Mouse (Mus musculus): ENCODE measurements at regions not wholly inside any gene's neighbourhood (a gene's known extent, or its start where the extent isn't known, plus 50 kb on each side); places are given as distances from the start of the nearest gene placed in this dataset.

DNA sequence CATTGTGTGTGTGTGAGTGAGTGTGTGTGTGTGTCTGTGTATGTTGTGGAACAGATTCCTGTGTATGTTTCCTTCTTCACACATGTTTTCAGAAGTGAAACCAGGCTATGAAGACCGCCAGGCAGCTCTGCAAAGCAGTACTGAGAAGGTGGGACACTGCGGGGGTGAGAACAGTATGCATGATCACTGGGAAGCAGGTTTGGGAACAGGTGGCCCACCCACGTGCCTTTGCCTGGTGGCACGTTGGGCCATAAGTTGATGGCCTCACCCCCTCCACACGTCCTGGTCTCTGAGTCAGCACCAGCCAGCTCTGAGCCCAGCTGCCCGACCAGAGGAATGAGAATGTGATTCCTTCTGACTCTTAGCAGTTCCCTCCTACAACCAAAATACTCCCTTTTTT, 89.2 kb upstream of the Rasgrp1 start:
- no peak for TF ChIP-seq MAX (IDR thresholded peaks at IDR 0.05)
- no peak for TF ChIP-seq CTCF (IDR thresholded peaks at IDR 0.05; ENCODE audit: control insufficient read depth, insufficient read depth, insufficient read length)
- no peak for TF ChIP-seq MYOG (IDR thresholded peaks at IDR 0.05; ENCODE audit: control insufficient read depth, extremely low read depth, insufficient read length)
- TF ChIP-seq CEBPB (IDR thresholded peaks at IDR 0.05; ENCODE audit: low read depth), result no peak
- TF ChIP-seq MYOD1 (IDR thresholded peaks at IDR 0.05; ENCODE audit: control insufficient read depth, insufficient read length, low read depth), result no peak
- TF ChIP-seq FOSL1 (IDR thresholded peaks at IDR 0.05; ENCODE audit: insufficient read depth, low read length, poor library complexity, severe bottlenecking), result no peak

Data from C2C12 (cell line).